Mouse (Mus musculus) brain, embryonic 14.5 days (tissue): ENCODE data around the gene Itgb3.

Experiments used
- CTCF ChIP-seq: fragments of 200-500 bp; IDR thresholded peaks from 2 replicates; pipeline ENCODE4 v1.5.1; 2012; ENCODE audit warnings: inconsistent platforms, mild to moderate bottlenecking, moderate library complexity, borderline replicate concordance; ENCODE audit not compliant: insufficient read depth, insufficient read length; ENCODE audit errors: extremely low read depth
- POLR2A ChIP-seq: fragments of 200-500 bp; IDR thresholded peaks from 2 replicates; pipeline ENCODE4 v1.6.1; 2012; ENCODE audit warnings: mild to moderate bottlenecking, inconsistent platforms, borderline replicate concordance; ENCODE audit not compliant: poor library complexity, insufficient read depth, insufficient read length, severe bottlenecking; ENCODE audit errors: extremely low read depth

- no peak for TF ChIP-seq CTCF
- no peak for TF ChIP-seq POLR2A
These were observed 20.0 kb downstream of the Itgb3 start for GRCm38 (mm10) chr11:104627616-104628301.
